Mouse (Mus musculus): ENCODE measurements around the gene Fuz. TPM values are rescaled to one million over a fixed set of nuclear protein-coding genes. Genes with fewer than 3 reads are reported as not detected.

The Fuz gene
- total RNA-seq (2021) = 10 to 100 TPM; 20.4 to 22.9 TPM
- long read RNA-seq, experiment 1, partial matches to known transcripts = 1 of 9 reads
- long read RNA-seq, experiment 1, other reads (novel, unspliced or antisense) = 2 of 9 reads
- long read RNA-seq, experiment 2, partial matches to known transcripts = 0 of 6 reads
- long read RNA-seq, experiment 2, other reads (novel, unspliced or antisense) = 3 of 6 reads

DNA sequence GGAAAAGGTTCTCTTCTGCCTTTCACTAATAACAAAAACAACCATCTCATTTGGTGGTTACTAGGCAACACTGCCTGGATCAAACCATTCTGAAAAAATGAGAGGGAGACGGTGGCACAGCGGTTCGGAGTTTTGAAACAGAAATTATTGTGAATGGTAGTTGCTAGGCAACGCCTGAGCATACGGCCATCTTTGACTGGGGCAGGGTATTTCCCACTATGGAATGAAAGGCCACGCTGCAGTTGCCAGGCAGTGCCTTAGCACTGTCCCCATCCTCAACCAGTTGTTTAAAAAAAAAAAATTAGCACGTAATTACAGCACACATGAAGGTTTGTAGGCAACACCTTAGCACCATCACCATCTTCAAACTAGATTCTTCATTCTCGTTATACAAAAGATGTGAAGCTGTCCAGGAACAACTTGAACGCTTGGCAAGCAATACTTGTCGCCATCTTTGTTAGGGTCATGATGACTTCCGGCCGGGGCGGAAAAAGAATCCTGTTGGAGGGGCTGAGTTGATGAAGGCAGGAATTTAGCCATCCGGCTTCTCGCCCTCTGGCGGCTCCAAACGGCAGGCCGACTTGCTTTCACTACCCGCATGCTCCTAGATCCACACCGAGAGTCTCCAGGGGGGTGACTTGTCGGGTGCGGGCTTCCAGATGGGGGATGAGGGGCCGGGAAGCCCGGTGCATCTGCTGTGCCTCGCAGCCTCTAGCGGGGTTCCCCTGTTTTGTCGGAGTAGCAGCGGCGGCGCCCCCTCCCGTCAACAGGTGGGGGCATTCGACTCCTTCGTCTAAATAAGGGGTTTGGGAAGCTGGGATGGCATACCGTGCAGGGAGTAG lies at the start of gene Fuz:
Gene Fuz, plus strand, starts transcription at position 487 of the 842 bp plus-strand sequence.
- DNase-seq (ENCODE audit: low spot score in 2 of 2) = peak; percentile 93 to 96

DNA sequence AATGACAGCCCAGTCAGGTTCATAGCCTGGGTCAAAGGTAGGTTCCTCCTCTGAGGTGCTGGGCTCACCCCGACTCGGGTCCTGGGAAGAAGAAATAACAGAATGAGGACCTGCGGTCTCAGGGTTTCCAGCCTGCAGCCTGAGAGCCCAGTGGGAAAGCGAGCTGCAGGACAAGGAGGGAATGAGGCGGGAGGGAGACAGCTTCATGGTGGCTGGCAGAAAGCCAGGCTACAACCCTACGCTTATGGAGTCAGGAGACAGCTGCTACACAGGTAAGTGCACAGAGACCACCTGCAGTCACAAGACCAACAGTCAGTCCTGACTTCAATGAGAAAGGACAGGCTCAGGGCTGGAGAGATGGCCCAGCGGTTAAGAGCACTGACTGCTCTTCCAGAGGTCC lies 49.1 kb upstream of the Fuz start:
- no peak for DNase-seq (ENCODE audit: low spot score in 2 of 2)
- intact Hi-C loops (cut with DNase I) = no loop called here

More for the DNA sequence above, at the start of gene Fuz:
- intact Hi-C loops (cut with DNase I) = no loop called here

GRCm38 (mm10) chr7:44847772-44848171 lies 48.1 kb upstream of the Fuz start:
- DNase-seq (ENCODE audit: low spot score in 2 of 2) = no peak
- intact Hi-C loops (cut with DNase I) = no loop called here

DNA sequence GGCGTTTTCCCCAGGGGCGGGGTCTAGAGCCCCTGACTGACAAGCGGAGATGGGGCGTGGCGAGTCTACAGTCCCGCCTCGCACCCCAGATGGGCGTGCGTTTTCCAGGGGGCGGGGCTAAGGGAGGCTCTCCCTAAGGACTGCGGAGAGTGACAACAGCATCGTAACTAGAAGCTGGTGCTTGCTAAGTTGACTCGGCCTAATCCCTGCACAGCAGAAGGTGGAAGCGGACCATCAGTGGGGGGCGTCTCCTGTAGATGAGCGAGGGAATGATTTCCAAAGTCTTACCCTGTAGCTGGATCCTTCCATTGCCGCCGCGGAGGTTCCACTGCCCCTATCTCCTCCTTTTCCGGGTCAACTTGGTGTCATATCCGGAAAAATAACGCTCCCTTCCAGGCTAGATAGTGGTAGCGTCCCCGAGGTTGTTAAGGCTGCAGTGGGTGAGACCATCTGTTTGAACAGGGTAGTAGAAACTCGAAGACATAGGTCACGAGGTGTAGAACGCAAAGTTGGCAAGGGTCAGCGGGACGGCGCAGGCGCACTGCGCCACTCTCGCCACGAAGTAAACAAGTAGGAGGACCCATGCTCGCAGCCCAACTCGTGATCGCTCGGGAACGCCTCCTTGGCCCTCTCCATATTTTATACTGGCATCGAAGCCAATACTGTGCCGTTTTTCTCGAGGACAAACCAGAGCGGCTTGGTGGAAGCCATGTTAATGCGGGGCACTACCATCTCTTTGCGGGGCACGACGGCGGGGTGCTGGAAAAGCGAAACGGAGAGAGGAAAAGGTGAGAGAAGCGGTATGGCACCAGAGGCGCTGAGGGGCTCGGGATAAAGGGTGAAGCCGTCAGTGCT lies 47.1 kb upstream of the Fuz start, which contains the start of the genes Akt1s1 and Tbc1d17:
Gene Akt1s1, plus strand, starts transcription at position 431 of the 855 bp plus-strand sequence.
Gene Tbc1d17, minus strand, starts transcription at position 519 of the 855 bp plus-strand sequence.
- DNase-seq (ENCODE audit: low spot score in 2 of 2) = peak; percentile 99 to 100
- intact Hi-C loops (cut with DNase I) = no loop called here

- DNase-seq (ENCODE audit: low spot score in 2 of 2) = peak; percentile 91 to 95
- intact Hi-C loops (cut with DNase I) = no loop called here
Observed at GRCm38 (mm10) chr7:44849416-44850111, 46.3 kb upstream of the Fuz start.

DNA sequence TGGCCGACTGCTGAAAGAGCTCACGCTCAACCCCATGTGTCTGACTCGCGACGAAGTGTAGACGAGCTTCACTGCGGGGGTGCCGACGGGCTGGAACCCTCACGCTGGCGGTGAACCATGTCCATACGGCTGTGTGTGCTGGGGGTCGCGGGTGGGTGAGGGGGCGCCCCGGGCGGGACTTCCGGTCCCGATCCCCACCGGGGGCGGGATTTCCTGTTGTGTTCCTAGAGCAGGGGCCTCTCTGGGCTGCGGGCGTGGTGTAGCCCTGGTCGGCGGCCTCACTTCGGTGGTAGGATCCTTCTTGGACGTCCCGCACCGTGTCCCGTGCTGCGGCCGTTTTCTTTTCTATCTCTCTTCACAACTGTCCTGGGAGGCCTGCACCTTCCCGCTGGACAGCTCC lies 45.7 kb upstream of the Fuz start:
- DNase-seq (ENCODE audit: low spot score in 2 of 2) = peak; percentile 72 to 77
- intact Hi-C loops (cut with DNase I) = no loop called here

- intact Hi-C loops (cut with DNase I) = no loop called here
- no peak for DNase-seq (ENCODE audit: low spot score in 2 of 2)
Observed at GRCm38 (mm10) chr7:44850789-44851624, 44.9 kb upstream of the Fuz start.

GRCm38 (mm10) chr7:44851625-44852234 lies 44.1 kb upstream of the Fuz start:
- intact Hi-C loops (cut with DNase I) = no loop called here
- no peak for DNase-seq (ENCODE audit: low spot score in 2 of 2)

DNA sequence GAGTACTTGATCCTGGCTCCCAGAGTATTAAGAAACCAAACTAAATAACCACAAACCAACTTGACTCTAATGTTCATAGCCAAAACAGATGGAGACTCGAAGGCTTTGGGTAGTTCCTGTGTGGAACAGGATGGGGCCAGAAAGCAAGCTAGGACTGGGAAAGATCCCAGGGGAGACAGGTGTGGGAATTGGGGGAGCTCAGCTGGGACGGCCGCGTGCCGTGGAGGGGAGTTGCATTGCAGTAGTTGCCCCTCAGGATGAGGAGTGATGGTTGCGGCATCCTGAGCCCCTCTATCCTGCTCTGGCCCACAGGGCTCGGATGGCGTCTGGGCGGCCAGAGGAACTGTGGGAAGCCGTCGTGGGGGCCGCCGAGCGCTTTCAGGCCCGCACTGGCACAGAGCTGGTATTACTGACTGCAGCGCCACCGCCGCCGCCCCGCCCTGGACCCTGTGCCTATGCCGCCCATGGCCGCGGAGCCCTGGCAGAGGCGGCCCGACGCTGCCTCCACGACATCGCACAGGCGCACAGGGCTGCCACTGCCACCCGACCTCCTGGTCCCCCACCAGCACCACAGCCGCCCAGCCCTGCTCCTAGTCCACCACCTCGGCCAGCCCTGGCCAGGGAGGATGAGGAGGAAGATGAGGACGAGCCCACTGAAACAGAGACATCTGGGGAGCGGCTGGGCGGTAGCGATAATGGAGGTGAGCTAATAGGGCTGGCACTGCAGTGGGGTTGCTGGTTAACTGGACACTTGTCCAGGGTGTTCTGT lies 43.4 kb upstream of the Fuz start:
- DNase-seq (ENCODE audit: low spot score in 2 of 2) = no peak
- intact Hi-C loops (cut with DNase I) = no loop called here

GRCm38 (mm10) chr7:44853065-44853464 lies 42.8 kb upstream of the Fuz start:
- DNase-seq (ENCODE audit: low spot score in 2 of 2) = no peak
- intact Hi-C loops (cut with DNase I) = no loop called here

DNA sequence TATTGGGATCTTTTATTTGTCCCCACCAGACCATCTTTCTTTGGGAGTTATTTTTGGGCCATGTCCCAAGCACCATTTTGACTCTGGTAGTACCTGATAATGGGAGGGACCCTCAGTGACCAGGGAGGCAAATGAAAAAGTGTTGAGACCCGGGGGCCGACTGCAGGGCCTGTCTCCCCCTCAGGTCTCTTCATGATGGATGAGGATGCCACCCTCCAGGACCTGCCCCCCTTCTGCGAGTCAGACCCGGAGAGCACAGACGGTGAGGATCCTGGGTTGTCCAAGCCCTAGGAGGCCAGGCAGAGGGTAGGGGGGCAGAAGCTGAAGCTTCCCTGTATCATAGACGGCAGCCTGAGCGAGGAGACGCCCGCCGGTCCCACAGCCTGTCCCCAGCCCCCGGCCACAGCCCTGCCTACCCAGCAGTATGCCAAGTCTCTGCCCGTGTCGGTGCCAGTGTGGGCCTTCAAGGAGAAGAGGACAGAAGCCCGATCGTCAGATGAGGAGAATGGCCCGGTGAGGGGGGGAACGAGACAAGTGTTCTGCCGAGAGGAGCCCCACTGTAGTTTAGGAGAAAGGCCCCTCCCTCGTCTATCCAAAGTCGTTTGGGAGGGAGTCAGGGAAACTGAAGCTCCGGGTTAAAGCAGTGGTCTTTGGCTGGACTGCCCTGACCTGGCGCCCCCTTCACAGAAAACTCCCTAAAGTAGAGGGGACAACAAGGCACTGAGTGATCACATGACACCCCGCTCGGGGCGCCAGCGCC lies 42.1 kb upstream of the Fuz start:
- no peak for DNase-seq (ENCODE audit: low spot score in 2 of 2)
- intact Hi-C loops (cut with DNase I) = no loop called here

DNA sequence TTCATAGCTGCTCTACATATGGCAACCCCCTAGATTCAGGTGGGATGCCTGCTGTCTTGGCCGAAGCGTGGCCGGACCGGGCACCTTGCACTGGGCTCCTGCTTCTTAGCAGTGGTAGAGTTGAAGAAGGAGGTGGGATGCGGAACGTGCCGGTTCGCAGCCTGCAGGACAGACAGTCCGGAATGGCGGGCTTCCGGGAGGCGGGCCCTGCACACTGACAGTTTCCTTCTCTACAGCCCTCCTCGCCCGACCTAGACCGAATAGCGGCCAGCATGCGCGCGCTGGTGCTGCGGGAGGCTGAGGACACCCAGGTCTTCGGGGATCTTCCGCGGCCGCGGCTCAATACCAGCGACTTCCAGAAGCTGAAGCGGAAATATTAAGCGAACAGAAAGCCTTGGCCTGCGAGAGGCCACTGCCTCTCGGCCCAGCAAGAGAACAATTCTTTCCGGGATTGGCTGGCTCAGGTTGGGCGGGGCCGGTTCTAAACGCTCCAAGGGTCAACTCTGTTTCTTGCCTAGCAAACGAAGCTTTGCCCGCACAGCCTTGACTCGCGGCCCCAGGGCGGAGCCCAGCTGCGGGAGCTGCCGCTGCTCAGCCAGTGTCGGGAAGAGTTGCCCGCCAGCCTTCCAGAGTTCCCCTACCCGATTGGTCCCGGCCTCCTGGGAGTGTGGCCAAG lies 41.4 kb upstream of the Fuz start:
- intact Hi-C loops (cut with DNase I) = no loop called here
- peak in 1 of 2 experiments; percentile 66 for DNase-seq (ENCODE audit: low spot score in 2 of 2)

DNA sequence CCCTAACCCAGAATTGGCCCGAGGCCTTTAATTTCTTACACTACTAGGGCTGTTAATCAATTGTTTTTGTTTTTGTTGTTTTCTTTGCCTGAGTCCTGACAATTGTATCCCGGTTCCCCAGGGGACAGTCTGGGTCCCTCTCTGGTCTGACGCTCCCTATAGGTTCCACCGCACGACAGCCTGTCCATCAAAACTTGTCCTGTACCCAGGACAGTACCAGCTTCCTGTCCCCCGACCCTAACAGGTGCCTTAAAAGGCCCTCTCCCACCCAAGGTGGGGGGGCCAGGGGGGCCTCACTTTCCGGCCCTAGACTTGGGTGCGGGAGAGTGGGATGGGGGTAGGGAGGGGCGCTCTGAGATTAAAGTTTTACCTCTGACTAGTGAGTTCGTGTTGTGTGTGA lies 40.8 kb upstream of the Fuz start:
- DNase-seq (ENCODE audit: low spot score in 2 of 2) = no peak
- intact Hi-C loops (cut with DNase I) = no loop called here

DNA sequence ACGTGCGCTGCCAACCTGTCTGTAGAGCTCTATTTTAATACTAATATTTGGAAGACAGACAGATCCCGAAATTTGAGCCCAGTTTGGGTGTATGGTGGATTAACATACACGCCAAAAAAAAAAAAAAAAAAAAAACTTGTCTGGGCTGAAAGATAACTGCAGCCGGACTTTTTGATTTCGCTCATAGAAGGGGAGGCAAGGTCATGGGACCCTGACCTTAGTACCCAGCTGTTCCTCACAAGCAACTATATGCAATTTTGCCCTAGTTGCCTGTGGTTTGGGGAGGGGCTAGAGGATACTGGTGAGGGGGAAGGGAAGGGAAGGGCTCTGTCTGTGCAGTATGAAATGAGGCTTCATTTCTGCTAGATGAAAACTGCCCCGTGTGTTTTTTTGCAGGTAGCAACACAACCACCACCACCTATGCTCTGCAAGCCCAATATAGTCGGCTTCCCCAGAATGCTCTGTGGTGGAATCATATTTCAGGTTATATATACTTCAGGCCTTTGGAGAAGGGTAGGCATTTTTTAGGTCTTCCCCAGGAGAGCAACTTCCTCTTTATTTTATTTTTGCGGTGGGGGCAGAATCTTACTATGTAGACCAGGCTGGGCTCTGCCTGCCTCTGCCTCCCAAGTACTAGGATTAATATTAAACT lies 39.5 kb upstream of the Fuz start:
- intact Hi-C loops (cut with DNase I) = no loop called here
- no peak for DNase-seq (ENCODE audit: low spot score in 2 of 2)

DNA sequence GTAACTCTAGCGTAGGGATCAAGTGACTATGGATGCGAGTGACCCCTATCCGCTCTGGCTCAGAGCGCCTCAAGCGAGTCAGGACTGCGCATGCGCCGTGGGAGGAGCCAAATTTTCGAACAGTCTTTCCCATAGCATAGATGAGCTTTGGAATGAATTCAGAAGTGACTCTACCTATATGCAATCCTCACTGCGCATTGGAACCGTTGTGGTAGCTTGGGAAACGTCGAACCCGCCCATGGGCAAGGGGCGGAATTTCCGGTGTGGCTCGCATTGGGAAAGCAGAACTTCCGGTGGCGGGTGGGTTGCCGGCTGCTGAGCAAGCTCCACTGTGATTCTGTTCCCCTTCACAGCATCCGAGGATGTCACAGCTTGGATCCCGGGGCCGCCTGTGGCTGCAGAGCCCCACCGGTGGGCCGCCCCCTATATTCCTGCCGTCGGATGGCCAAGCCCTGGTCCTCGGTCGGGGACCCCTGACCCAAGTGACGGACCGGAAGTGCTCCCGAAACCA lies 38.8 kb upstream of the Fuz start, which contains the start of gene Pnkp:
Gene Pnkp, plus strand, starts transcription at position 98 of the 511 bp plus-strand sequence.
- intact Hi-C loops (cut with DNase I) = no loop called here
- DNase-seq (ENCODE audit: low spot score in 2 of 2) = peak; percentile 93 to 97

Data from left cerebral cortex, postnatal 14 days (tissue).